Mouse (Mus musculus): ENCODE measurements around the gene Epyc.

- no peak for TF ChIP-seq CTCF (IDR thresholded peaks at IDR 0.05; ENCODE audit: low read depth, low read length)
- no peak for TF ChIP-seq POLR2A (IDR thresholded peaks at IDR 0.05; ENCODE audit: borderline replicate concordance, low read depth, low read length)
Observed at GRCm38 (mm10) chr10:97692913-97693312, 49.0 kb downstream of the Epyc start, which contains the start of gene Ccer1.
